Mouse (Mus musculus): ENCODE results near the gene Pnpla2. TPM values are rescaled to one million over a fixed set of nuclear protein-coding genes. Genes with fewer than 3 reads are reported as not detected.
A peak's percentile ranks its signal among the peaks of the same experiment; 100 is the strongest.

The Pnpla2 gene
- polyA plus RNA-seq, 1 experiment from 2014 or later = 31.9 TPM

GRCm38 (mm10) chr7:141455610-141456314, 764 bp downstream of the Pnpla2 start:
- H3K27me3 ChIP-seq (ENCODE audit: control insufficient read depth, insufficient read depth, low read length) = peaks cover 4% of the 10 kb centered on the region; the same call in 1 of the 2 replicates
- no peaks in the 10 kb centered on the region for H3K9me3 ChIP-seq (ENCODE audit: control insufficient read depth, low read length)
- peak overlapping the region; percentile 58 for H3K4me3 ChIP-seq (ENCODE audit: low read length)
- peak overlapping the region; percentile 98 for H3K4me2 ChIP-seq (replicated peaks; ENCODE audit: low read depth, low read length)
- peak overlapping the region; percentile 69 for H3K9ac ChIP-seq (ENCODE audit: low read depth, low read length)
- peak; percentile 25 for ATAC-seq (ENCODE audit: low FRiP score, low TSS enrichment)
- H3K36me3 ChIP-seq (ENCODE audit: control insufficient read depth, insufficient read depth, low read length) = peaks cover 14% of the 10 kb centered on the region
- peaks cover 10% of the 10 kb centered on the region for H3K4me1 ChIP-seq (ENCODE audit: control insufficient read depth, insufficient read depth, low read length)
- WGBS = 0% methylated on average over 23 of the region's 23 CpGs
- H3K27ac ChIP-seq (ENCODE audit: low read depth, low read length) = peak overlapping the region; percentile 48

GRCm38 (mm10) chr7:141456739-141457138, 1.7 kb downstream of the Pnpla2 start:
- H3K4me2 ChIP-seq (replicated peaks; ENCODE audit: low read depth, low read length) = no peak overlapping the region
- peaks cover 12% of the 10 kb centered on the region for H3K27me3 ChIP-seq (ENCODE audit: control insufficient read depth, insufficient read depth, low read length)
- no peak overlapping the region for H3K27ac ChIP-seq (ENCODE audit: low read depth, low read length)
- H3K36me3 ChIP-seq (ENCODE audit: control insufficient read depth, insufficient read depth, low read length) = peaks cover 4% of the 10 kb centered on the region; the same call in 1 of the 2 replicates
- ATAC-seq (ENCODE audit: low FRiP score, low TSS enrichment) = no peak
- no peaks in the 10 kb centered on the region for H3K9me3 ChIP-seq (ENCODE audit: control insufficient read depth, low read length)
- WGBS = 88% methylated on average over 6 of the region's 6 CpGs
- H3K9ac ChIP-seq (ENCODE audit: low read depth, low read length) = no peak overlapping the region
- H3K4me3 ChIP-seq (ENCODE audit: low read length) = no peak overlapping the region
- H3K4me1 ChIP-seq (ENCODE audit: control insufficient read depth, insufficient read depth, low read length) = peaks cover 16% of the 10 kb centered on the region

GRCm38 (mm10) chr7:141457236-141457635, 2.2 kb downstream of the Pnpla2 start:
- ATAC-seq (ENCODE audit: low FRiP score, low TSS enrichment) = no peak
- Histone ChIP-seq H3K27ac (ENCODE audit: low read depth, low read length) (no peak overlapping the region), H3K27me3 (ENCODE audit: control insufficient read depth, insufficient read depth, low read length) (peaks cover 17% of the 10 kb centered on the region), H3K36me3 (ENCODE audit: control insufficient read depth, insufficient read depth, low read length) (no peaks in the 10 kb centered on the region; the same call in 1 of the 2 replicates), H3K4me3 (ENCODE audit: low read length) (no peak overlapping the region), H3K9ac (ENCODE audit: low read depth, low read length) (no peak overlapping the region), H3K4me2 (replicated peaks; ENCODE audit: low read depth, low read length) (no peak overlapping the region), H3K4me1 (ENCODE audit: control insufficient read depth, insufficient read depth, low read length) (peaks cover 21% of the 10 kb centered on the region), H3K9me3 (ENCODE audit: control insufficient read depth, low read length) (no peaks in the 10 kb centered on the region)
- 94% methylated on average over 14 of the region's 14 CpGs for WGBS

GRCm38 (mm10) chr7:141457986-141458660, 3.1 kb downstream of the Pnpla2 start:
- Histone ChIP-seq H3K9me3 (ENCODE audit: control insufficient read depth, low read length) (no peaks in the 10 kb centered on the region), H3K27ac (ENCODE audit: low read depth, low read length) (no peak overlapping the region), H3K4me3 (ENCODE audit: low read length) (no peak overlapping the region), H3K9ac (ENCODE audit: low read depth, low read length) (no peak overlapping the region), H3K4me2 (replicated peaks; ENCODE audit: low read depth, low read length) (no peak overlapping the region), H3K27me3 (ENCODE audit: control insufficient read depth, insufficient read depth, low read length) (peaks cover 25% of the 10 kb centered on the region), H3K36me3 (ENCODE audit: control insufficient read depth, insufficient read depth, low read length) (no peaks in the 10 kb centered on the region; the same call in 1 of the 2 replicates), H3K4me1 (ENCODE audit: control insufficient read depth, insufficient read depth, low read length) (peaks cover 23% of the 10 kb centered on the region)
- no peak for ATAC-seq (ENCODE audit: low FRiP score, low TSS enrichment)
- 76% methylated on average over 15 of the region's 15 CpGs for WGBS

- peaks cover 30% of the 10 kb centered on the region for H3K27me3 ChIP-seq (ENCODE audit: control insufficient read depth, insufficient read depth, low read length)
- H3K9ac ChIP-seq (ENCODE audit: low read depth, low read length) = no peak overlapping the region
- no peak overlapping the region for H3K4me3 ChIP-seq (ENCODE audit: low read length)
- 92% methylated on average over 11 of the region's 11 CpGs for WGBS
- no peak for ATAC-seq (ENCODE audit: low FRiP score, low TSS enrichment)
- H3K4me1 ChIP-seq (ENCODE audit: control insufficient read depth, insufficient read depth, low read length) = peaks cover 23% of the 10 kb centered on the region
- no peaks in the 10 kb centered on the region; the same call in 1 of the 2 replicates for H3K36me3 ChIP-seq (ENCODE audit: control insufficient read depth, insufficient read depth, low read length)
- H3K4me2 ChIP-seq (replicated peaks; ENCODE audit: low read depth, low read length) = no peak overlapping the region
- no peak overlapping the region for H3K27ac ChIP-seq (ENCODE audit: low read depth, low read length)
- no peaks in the 10 kb centered on the region for H3K9me3 ChIP-seq (ENCODE audit: control insufficient read depth, low read length)
Measured at GRCm38 (mm10) chr7:141458661-141459060, 3.7 kb downstream of the Pnpla2 start.

GRCm38 (mm10) chr7:141459301-141459711, 4.3 kb downstream of the Pnpla2 start:
- Histone ChIP-seq H3K27me3 (ENCODE audit: control insufficient read depth, insufficient read depth, low read length) (peaks cover 37% of the 10 kb centered on the region), H3K4me1 (ENCODE audit: control insufficient read depth, insufficient read depth, low read length) (peaks cover 24% of the 10 kb centered on the region), H3K4me3 (ENCODE audit: low read length) (no peak overlapping the region), H3K9me3 (ENCODE audit: control insufficient read depth, low read length) (no peaks in the 10 kb centered on the region), H3K4me2 (replicated peaks; ENCODE audit: low read depth, low read length) (no peak overlapping the region), H3K36me3 (ENCODE audit: control insufficient read depth, insufficient read depth, low read length) (no peaks in the 10 kb centered on the region; the same call in 1 of the 2 replicates), H3K27ac (ENCODE audit: low read depth, low read length) (no peak overlapping the region), H3K9ac (ENCODE audit: low read depth, low read length) (no peak overlapping the region)
- WGBS = 91% methylated on average over 17 of the region's 17 CpGs
- ATAC-seq (ENCODE audit: low FRiP score, low TSS enrichment) = no peak

GRCm38 (mm10) chr7:141460001-141460390, 5.0 kb downstream of the Pnpla2 start:
- Histone ChIP-seq H3K4me2 (replicated peaks; ENCODE audit: low read depth, low read length) (no peak overlapping the region), H3K27ac (ENCODE audit: low read depth, low read length) (no peak overlapping the region), H3K9me3 (ENCODE audit: control insufficient read depth, low read length) (no peaks in the 10 kb centered on the region), H3K4me3 (ENCODE audit: low read length) (no peak overlapping the region), H3K27me3 (ENCODE audit: control insufficient read depth, insufficient read depth, low read length) (peaks cover 42% of the 10 kb centered on the region), H3K9ac (ENCODE audit: low read depth, low read length) (no peak overlapping the region), H3K36me3 (ENCODE audit: control insufficient read depth, insufficient read depth, low read length) (no peaks in the 10 kb centered on the region; the same call in 1 of the 2 replicates), H3K4me1 (ENCODE audit: control insufficient read depth, insufficient read depth, low read length) (peaks cover 27% of the 10 kb centered on the region)
- no peak for ATAC-seq (ENCODE audit: low FRiP score, low TSS enrichment)
- 64% methylated on average over 5 of the region's 5 CpGs for WGBS

- no peaks in the 10 kb centered on the region for H3K9me3 ChIP-seq (ENCODE audit: control insufficient read depth, low read length)
- peak within 1 kb of the TSS; percentile 50 for H3K4me3 ChIP-seq (ENCODE audit: low read length)
- peak within 1 kb of the TSS; percentile 91 for H3K4me2 ChIP-seq (replicated peaks; ENCODE audit: low read depth, low read length)
- no peak within 1 kb of the TSS for H3K27ac ChIP-seq (ENCODE audit: low read depth, low read length)
- H3K9ac ChIP-seq (ENCODE audit: low read depth, low read length) = peak within 1 kb of the TSS; percentile 65
- ATAC-seq (ENCODE audit: low FRiP score, low TSS enrichment) = no peak
- H3K27me3 ChIP-seq (ENCODE audit: control insufficient read depth, insufficient read depth, low read length) = peaks cover 46% of the 10 kb centered on the region
- H3K36me3 ChIP-seq (ENCODE audit: control insufficient read depth, insufficient read depth, low read length) = no peaks in the 10 kb centered on the region; the same call in 1 of the 2 replicates
- 70% methylated on average over 15 of the region's 15 CpGs for WGBS
- peaks cover 33% of the 10 kb centered on the region for H3K4me1 ChIP-seq (ENCODE audit: control insufficient read depth, insufficient read depth, low read length)
Measured at GRCm38 (mm10) chr7:141460391-141461113, 5.6 kb downstream of the Pnpla2 start, which contains the start of gene Cracr2b. TSS of gene Cracr2b (plus strand) at chr7:141461094.
